Mouse (Mus musculus): ENCODE measurements at regions not wholly inside any gene's neighbourhood (a gene's known extent, or its start where the extent isn't known, plus 50 kb on each side); places are given as distances from the start of the nearest gene placed in this dataset.
"Not testable (repeated sequence)": the region's sequence is repeated elsewhere in the genome, so short reads cannot be mapped to it uniquely, and the experiment has no call there.

- H3K27ac ChIP-seq: no peak overlapping the region
- H3K4me3 ChIP-seq: no peak overlapping the region
- H3K27me3 ChIP-seq (replicated peaks): no peaks in the 10 kb centered on the region
- no peak for ATAC-seq (ENCODE audit: low FRiP score, low read depth)
- peaks cover 7% of the 10 kb centered on the region; the same call in 1 of the 2 replicates for H3K4me1 ChIP-seq
- no peak overlapping the region for H3K9ac ChIP-seq
- no peaks in the 10 kb centered on the region for H3K36me3 ChIP-seq
- H3K4me2 ChIP-seq (replicated peaks): no peak overlapping the region
- WGBS: 34% methylated on average over 2 of the region's 2 CpGs
- H3K9me3 ChIP-seq: no peaks in the 10 kb centered on the region
Observed at GRCm38 (mm10) chr7:73604597-73604996, 63.0 kb upstream of the Chd2 start.

- H3K4me1 ChIP-seq: peaks cover under 1% of the 10 kb centered on the region
- no peaks in the 10 kb centered on the region for H3K36me3 ChIP-seq
- H3K27ac ChIP-seq: no peak overlapping the region
- no peak for ATAC-seq (ENCODE audit: low FRiP score, low read depth)
- no peak overlapping the region for H3K9ac ChIP-seq
- H3K4me2 ChIP-seq (replicated peaks): no peak overlapping the region
- 40% methylated on average over 4 of the region's 4 CpGs for WGBS
- no peaks in the 10 kb centered on the region for H3K9me3 ChIP-seq
- no peaks in the 10 kb centered on the region for H3K27me3 ChIP-seq (replicated peaks)
- no peak overlapping the region for H3K4me3 ChIP-seq
Observed at GRCm38 (mm10) chr7:73602815-73603551, 61.4 kb upstream of the Chd2 start.

DNA sequence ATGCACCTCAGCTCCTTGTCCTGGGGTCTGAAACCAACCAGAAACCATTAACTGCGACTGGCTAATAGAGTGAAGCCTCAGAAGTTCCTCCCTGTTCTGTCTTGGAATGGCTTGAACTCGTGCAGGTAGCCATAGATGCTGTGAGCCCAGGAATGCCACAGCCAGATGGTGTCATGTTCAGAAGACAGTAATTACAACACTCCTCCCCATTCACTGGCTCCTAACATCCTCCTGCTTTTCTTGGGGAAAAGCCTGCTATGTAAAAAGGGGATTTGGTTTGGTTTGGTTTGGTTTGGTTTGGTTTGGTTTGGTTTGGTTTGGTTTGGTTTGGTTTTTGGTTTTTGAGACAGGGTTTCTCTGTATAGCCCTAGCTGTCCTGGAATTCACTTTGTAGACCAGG, 59.7 kb upstream of the Chd2 start:
- Histone ChIP-seq H3K9me3 (no peaks in the 10 kb centered on the region), H3K36me3 (no peaks in the 10 kb centered on the region), H3K4me3 (no peak overlapping the region), H3K27ac (no peak overlapping the region), H3K9ac (no peak overlapping the region), H3K27me3 (replicated peaks) (no peaks in the 10 kb centered on the region), H3K4me1 (peaks cover 16% of the 10 kb centered on the region), H3K4me2 (replicated peaks) (no peak overlapping the region)
- WGBS: 66% methylated on average over 2 of the region's 2 CpGs
- no peak for ATAC-seq (ENCODE audit: low FRiP score, low read depth)

- Histone ChIP-seq H3K27ac (no peak overlapping the region), H3K9ac (no peak overlapping the region), H3K9me3 (no peaks in the 10 kb centered on the region), H3K4me1 (peaks cover 22% of the 10 kb centered on the region), H3K4me2 (replicated peaks) (no peak overlapping the region), H3K36me3 (no peaks in the 10 kb centered on the region), H3K4me3 (no peak overlapping the region), H3K27me3 (replicated peaks) (no peaks in the 10 kb centered on the region)
- no peak for ATAC-seq (ENCODE audit: low FRiP score, low read depth)
- WGBS: 94% methylated on average over 1 of the region's 1 CpGs
Observed at GRCm38 (mm10) chr7:73600776-73601175, 59.1 kb upstream of the Chd2 start.

GRCm38 (mm10) chr7:73600003-73600385, 58.4 kb upstream of the Chd2 start:
- peaks cover 27% of the 10 kb centered on the region for H3K4me1 ChIP-seq
- not testable (repeated sequence) for H3K36me3 ChIP-seq; H3K27ac ChIP-seq; H3K9me3 ChIP-seq; H3K4me2 ChIP-seq (replicated peaks); H3K4me3 ChIP-seq; H3K9ac ChIP-seq; H3K27me3 ChIP-seq (replicated peaks); ATAC-seq (ENCODE audit: low FRiP score, low read depth)
- 90% methylated on average over 3 of the region's 3 CpGs for WGBS

GRCm38 (mm10) chr7:73599354-73600002, 57.8 kb upstream of the Chd2 start:
- no peak overlapping the region for H3K4me3 ChIP-seq
- no peak overlapping the region for H3K4me2 ChIP-seq (replicated peaks)
- H3K9me3 ChIP-seq: no peaks in the 10 kb centered on the region
- ATAC-seq (ENCODE audit: low FRiP score, low read depth): no peak
- peaks cover 30% of the 10 kb centered on the region for H3K4me1 ChIP-seq
- 91% methylated on average over 9 of the region's 9 CpGs for WGBS
- H3K27me3 ChIP-seq (replicated peaks): no peaks in the 10 kb centered on the region
- no peak overlapping the region for H3K27ac ChIP-seq
- no peaks in the 10 kb centered on the region for H3K36me3 ChIP-seq
- no peak overlapping the region for H3K9ac ChIP-seq

GRCm38 (mm10) chr7:73597968-73598367, 56.3 kb upstream of the Chd2 start:
- Histone ChIP-seq H3K4me1 (peaks cover 36% of the 10 kb centered on the region), H3K27ac (no peak overlapping the region), H3K9me3 (no peaks in the 10 kb centered on the region), H3K27me3 (replicated peaks) (no peaks in the 10 kb centered on the region), H3K9ac (no peak overlapping the region), H3K36me3 (no peaks in the 10 kb centered on the region), H3K4me3 (no peak overlapping the region), H3K4me2 (replicated peaks) (no peak overlapping the region)
- WGBS: 75% methylated on average over 5 of the region's 5 CpGs
- no peak for ATAC-seq (ENCODE audit: low FRiP score, low read depth)

DNA sequence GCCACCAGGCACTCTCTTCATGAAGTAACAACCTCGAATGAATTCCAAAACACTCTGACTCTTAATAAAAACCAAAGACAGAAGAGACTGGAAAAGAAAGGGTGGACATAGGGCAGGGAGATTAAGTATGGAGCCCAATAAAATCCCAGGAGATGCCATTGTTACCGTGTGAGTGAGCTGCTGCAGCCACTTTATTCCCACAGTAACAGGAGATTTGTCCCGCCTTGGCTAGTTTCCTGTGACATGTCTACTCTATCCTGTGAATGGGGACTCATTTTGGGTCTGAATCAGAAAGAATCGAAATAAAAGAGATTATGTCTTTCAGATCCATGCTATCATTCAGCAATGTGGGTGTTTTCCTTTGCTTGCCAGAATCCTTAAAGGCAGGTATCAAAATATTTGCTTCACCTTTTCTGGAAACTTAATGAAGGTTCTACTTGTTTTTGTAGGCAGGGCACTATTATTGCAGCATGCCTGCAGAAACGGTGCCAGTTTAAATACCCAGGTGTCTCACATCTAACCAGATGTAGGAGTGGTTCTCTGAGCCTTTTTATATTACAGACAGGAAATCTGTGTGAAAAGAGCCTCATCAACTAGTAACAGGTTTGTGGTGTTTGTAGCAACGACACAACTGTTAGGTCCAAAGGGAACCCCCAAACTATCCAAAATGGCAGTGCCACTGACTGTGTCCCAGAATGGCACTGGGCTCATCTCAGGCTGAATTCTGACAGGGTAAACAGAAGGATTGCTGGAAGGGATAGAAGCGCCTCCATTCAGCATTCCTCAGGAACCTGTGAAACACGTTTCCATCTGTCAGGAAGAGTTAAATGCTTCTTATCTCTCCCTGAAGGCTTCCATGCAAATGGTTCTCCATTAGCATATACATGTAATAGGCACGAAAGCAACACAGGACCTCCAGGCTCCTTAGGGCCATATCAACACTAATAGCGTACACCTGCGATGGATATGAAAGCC, 55.5 kb upstream of the Chd2 start:
- H3K9me3 ChIP-seq: no peaks in the 10 kb centered on the region
- H3K27ac ChIP-seq: no peak overlapping the region
- H3K4me3 ChIP-seq: no peak overlapping the region
- H3K4me1 ChIP-seq: peaks cover 36% of the 10 kb centered on the region
- no peak overlapping the region for H3K9ac ChIP-seq
- no peak overlapping the region for H3K4me2 ChIP-seq (replicated peaks)
- no peaks in the 10 kb centered on the region for H3K27me3 ChIP-seq (replicated peaks)
- ATAC-seq (ENCODE audit: low FRiP score, low read depth): no peak
- no peaks in the 10 kb centered on the region for H3K36me3 ChIP-seq
- WGBS: 49% methylated on average over 11 of the region's 11 CpGs

- Histone ChIP-seq H3K27ac (no peak overlapping the region), H3K4me3 (no peak overlapping the region), H3K4me1 (peaks cover 36% of the 10 kb centered on the region), H3K9ac (no peak overlapping the region), H3K9me3 (no peaks in the 10 kb centered on the region), H3K4me2 (replicated peaks) (no peak overlapping the region), H3K27me3 (replicated peaks) (no peaks in the 10 kb centered on the region), H3K36me3 (no peaks in the 10 kb centered on the region)
- no peak for ATAC-seq (ENCODE audit: low FRiP score, low read depth)
- WGBS: 52% methylated on average over 2 of the region's 2 CpGs
Observed at GRCm38 (mm10) chr7:73596415-73596814, 54.8 kb upstream of the Chd2 start.

DNA sequence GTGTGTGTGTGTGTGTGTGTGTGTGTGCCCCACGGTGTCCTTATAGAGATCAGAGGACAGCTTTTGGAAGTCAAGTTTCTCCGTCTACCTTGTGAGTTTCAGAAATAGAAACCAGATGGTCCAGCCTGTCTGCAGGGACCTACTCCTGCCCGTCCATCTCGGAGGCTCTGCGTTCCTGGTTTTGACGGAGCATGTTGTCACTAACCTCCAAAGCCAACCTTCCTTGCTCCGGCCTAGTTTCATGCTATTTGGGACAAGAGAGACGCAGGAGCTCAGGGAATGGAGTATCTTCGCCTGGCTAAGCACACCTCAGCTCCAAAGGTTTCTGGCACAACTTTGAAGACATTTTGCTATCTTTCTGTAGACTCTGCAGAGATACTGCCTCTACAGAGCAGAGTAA, 54.2 kb upstream of the Chd2 start:
- H3K9me3 ChIP-seq: no peaks in the 10 kb centered on the region
- no peak overlapping the region for H3K4me3 ChIP-seq
- no peaks in the 10 kb centered on the region for H3K27me3 ChIP-seq (replicated peaks)
- ATAC-seq (ENCODE audit: low FRiP score, low read depth): peak; percentile 46; the same call in 1 of the 2 replicates
- H3K27ac ChIP-seq: peak overlapping the region; percentile 77
- peak overlapping the region; percentile 60 for H3K4me2 ChIP-seq (replicated peaks)
- H3K36me3 ChIP-seq: no peaks in the 10 kb centered on the region
- 37% methylated on average over 9 of the region's 9 CpGs for WGBS
- H3K4me1 ChIP-seq: peaks cover 36% of the 10 kb centered on the region
- no peak overlapping the region for H3K9ac ChIP-seq

DNA sequence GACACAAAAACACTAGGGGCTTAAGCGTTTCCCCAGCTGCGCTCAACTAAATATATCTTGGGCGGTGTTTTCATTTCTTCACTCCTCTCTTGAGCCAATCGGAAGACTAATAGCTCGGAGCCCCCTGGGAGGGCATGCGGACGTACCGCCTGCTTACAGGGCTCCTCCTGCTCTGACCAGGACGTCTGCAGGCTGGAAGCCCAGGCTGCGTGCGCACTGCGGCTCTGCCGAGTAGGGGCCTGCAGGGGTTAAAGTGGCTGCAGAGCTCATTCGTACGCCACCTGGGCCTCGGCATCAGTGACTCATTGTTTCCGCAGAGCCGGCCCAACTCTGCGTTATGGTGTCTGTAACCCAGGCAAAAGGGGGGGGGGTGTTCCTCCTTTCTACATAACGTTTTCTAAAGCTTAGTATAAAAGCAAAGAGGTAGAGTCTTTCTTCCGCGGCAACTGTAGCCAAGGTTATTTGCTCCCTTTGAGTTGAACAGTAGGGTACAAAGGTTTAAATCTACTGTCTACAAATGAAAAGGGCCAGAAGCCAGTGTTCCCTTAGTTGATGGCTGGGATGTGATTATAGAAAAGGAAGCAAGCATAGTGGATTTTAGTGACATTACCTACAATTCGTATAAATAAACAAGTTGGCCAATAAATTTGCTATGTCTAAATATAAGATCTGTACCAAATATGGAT, 53.7 kb upstream of the Chd2 start:
- ATAC-seq (ENCODE audit: low FRiP score, low read depth): peak; percentile 99
- Histone ChIP-seq H3K27me3 (replicated peaks) (no peaks in the 10 kb centered on the region), H3K9me3 (no peaks in the 10 kb centered on the region), H3K9ac (no peak overlapping the region), H3K27ac (peak overlapping the region; percentile 77), H3K4me2 (replicated peaks) (peak overlapping the region; percentile 60), H3K4me3 (peak overlapping the region; percentile 16), H3K36me3 (no peaks in the 10 kb centered on the region), H3K4me1 (peaks cover 36% of the 10 kb centered on the region)
- 3% methylated on average over 23 of the region's 23 CpGs for WGBS

Measured in neural tube, embryonic 12.5 days (tissue).